Mouse (Mus musculus): ENCODE data around the gene Adamts13. TPM values are rescaled to one million over a fixed set of nuclear protein-coding genes. Genes with fewer than 3 reads are reported as not detected.

The Adamts13 gene
- total and polyA plus RNA-seq, 3 experiments, result 19.7 to 130 TPM; not detected in 1

DNA sequence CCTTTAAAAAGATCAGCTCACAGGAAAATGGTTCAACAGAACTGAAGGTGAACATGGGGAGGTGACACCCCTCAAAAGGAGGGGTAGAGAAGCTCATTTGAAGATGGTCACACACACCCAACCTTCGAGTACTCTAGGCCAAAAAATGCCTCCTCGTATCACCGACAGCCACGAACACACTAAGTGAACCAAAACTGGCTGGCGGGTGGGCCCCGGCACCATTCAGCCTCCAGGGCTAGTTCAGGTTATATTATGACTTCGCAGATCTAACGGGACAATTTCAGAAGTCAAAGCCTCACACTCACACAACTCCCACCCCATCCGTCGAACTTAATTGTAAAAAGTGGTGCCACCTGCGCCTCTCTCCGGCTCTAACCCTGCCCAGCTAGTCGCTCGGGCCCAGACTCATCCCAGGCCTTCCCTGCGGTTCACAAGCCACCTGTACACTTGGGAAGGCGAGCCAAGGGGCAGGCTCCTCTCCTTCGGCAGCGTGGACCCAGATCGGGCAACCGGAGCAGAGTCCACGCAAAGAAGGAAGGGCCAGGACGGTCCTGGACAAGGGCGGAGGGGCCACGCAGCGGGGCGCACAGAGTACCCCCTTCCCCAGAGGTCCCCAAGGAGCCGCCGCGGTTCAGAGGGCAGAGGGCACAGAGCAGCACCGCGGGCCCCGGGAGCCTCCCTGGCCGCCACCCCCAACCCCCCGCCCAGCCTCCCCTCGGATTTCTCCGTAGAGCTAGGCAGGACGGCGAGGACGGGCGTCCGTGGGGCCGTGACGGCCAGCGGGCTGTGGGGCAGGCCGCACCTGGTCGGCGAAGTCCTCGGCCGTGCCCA lies 40.5 kb upstream of the Adamts13 start:
- Histone ChIP-seq H3K27me3 (ENCODE audit: control insufficient read depth in 1 of 2, insufficient read depth in 2 of 2, low read length in 2 of 2) (no peaks in the 10 kb centered on the region), H3K36me3 (ENCODE audit: control insufficient read depth in 1 of 2, insufficient read depth in 2 of 2, low read length in 2 of 2) (peaks cover 5 to 38% of the 10 kb centered on the region in 2 experiments; a peak in 3 of 4 replicates), H3K27ac (ENCODE audit: control insufficient read depth, low read depth, low read length) (peak overlapping the region; percentile 56), H3K79me2 (ENCODE audit: control insufficient read depth, insufficient read depth, low read length, poor library complexity) (peaks cover 53% of the 10 kb centered on the region), H3K9ac (ENCODE audit: control insufficient read depth, low read depth, low read length, poor library complexity, severe bottlenecking) (peak overlapping the region; percentile 94), H3K4me1 (ENCODE audit: control insufficient read depth in 1 of 2, insufficient read depth in 2 of 2, low read length in 2 of 2) (peaks cover 19 to 46% of the 10 kb centered on the region in 2 experiments), H3K9me3 (replicated peaks; ENCODE audit: insufficient read depth, low read length) (no peaks in the 10 kb centered on the region), H3K4me3 (ENCODE audit: control insufficient read depth in 1 of 2, insufficient read depth in 1 of 2, low read depth in 2 of 2, low read length in 2 of 2) (peak overlapping the region; percentile 73 to 99)
- TF ChIP-seq NRF1 (IDR thresholded peaks at IDR 0.05; ENCODE audit: insufficient read depth, low read depth, low read length, poor library complexity, severe bottlenecking) (0 out of 2 replicates have a peak, but pooled peaks have one; percentile 16), MAX (IDR thresholded peaks at IDR 0.05; ENCODE audit: low read length) (no peak), HCFC1 (IDR thresholded peaks at IDR 0.05; ENCODE audit: low read depth, low read length) (no peak), MXI1 (IDR thresholded peaks at IDR 0.05; ENCODE audit: low read depth, low read length) (peak; percentile 37; the same call in 1 of the 2 replicates), SIN3A (IDR thresholded peaks at IDR 0.05; ENCODE audit: low read length) (0 out of 2 replicates have a peak, but pooled peaks have one; percentile 54)
- peak; percentile 59 for DNase-seq (ENCODE audit: low read depth, low spot score)

DNA sequence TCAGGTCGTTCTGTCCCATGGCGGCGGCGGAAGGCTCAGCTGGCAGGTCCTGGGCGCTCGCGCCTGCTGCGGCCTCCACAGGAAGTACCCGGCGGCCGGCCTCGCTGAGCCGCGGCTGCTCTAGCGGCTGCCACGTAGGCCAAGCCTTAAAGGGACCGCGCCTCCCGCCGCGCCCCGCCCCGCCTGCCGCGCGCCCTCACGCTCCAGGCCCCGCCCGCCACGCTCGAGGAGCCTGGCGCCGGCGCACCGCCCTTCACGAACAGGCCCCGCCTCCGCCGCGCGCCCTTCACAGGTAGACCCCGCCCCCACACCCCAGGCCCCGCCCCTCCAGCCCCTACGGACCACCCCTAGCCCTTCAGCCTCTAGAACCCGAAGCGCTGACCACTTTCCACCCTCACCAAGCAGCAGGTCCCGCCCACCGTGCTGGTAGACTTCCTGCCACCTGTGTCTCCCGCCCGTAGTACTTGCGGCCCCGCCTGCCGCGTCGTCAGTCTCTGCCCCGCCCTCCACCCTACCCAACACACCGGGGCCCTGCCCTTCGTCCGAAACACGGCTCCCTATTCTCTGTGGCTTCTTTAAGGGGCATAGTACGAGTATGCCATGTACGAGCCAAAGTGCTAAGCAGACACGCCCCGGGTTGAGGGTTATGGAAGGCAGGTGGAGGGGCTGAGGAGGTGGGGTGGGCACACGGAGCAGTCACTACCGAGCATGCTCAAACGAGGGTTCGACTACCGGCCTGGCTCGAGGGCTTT lies 39.7 kb upstream of the Adamts13 start, which contains the start of the genes Surf4 and Stkld1:
Surf4 (minus strand) TSS at position 625 of the 752 bp plus-strand sequence.
Stkld1 (plus strand) TSS at position 744 of the 752 bp plus-strand sequence.
- Histone ChIP-seq H3K36me3 (ENCODE audit: control insufficient read depth in 1 of 2, insufficient read depth in 2 of 2, low read length in 2 of 2) (peaks cover 5 to 38% of the 10 kb centered on the region in 2 experiments; a peak in 3 of 4 replicates), H3K4me3 (ENCODE audit: control insufficient read depth in 1 of 2, insufficient read depth in 1 of 2, low read depth in 2 of 2, low read length in 2 of 2) (peak within 1 kb of the TSS; percentile 93 to 99), H3K27ac (ENCODE audit: control insufficient read depth, low read depth, low read length) (peak within 1 kb of the TSS; percentile 69), H3K79me2 (ENCODE audit: control insufficient read depth, insufficient read depth, low read length, poor library complexity) (peaks cover 45% of the 10 kb centered on the region), H3K4me1 (ENCODE audit: control insufficient read depth in 1 of 2, insufficient read depth in 2 of 2, low read length in 2 of 2) (peaks cover 19 to 46% of the 10 kb centered on the region in 2 experiments), H3K9me3 (replicated peaks; ENCODE audit: insufficient read depth, low read length) (no peaks in the 10 kb centered on the region), H3K27me3 (ENCODE audit: control insufficient read depth in 1 of 2, insufficient read depth in 2 of 2, low read length in 2 of 2) (no peaks in the 10 kb centered on the region), H3K9ac (ENCODE audit: control insufficient read depth, low read depth, low read length, poor library complexity, severe bottlenecking) (peak within 1 kb of the TSS; percentile 94)
- DNase-seq (ENCODE audit: low read depth, low spot score), result peak; percentile 97
- TF ChIP-seq USF2 (IDR thresholded peaks at IDR 0.05; ENCODE audit: borderline replicate concordance in 1 of 2, insufficient read depth in 1 of 2, low read depth in 1 of 2, low read length in 2 of 2), result no peak
- TF ChIP-seq NRF1 (IDR thresholded peaks at IDR 0.05; ENCODE audit: insufficient read depth, low read depth, low read length, poor library complexity, severe bottlenecking), result peak; percentile 63
- no peak for TF ChIP-seq ZC3H11A (IDR thresholded peaks at IDR 0.05; ENCODE audit: low read depth, low read length)
- no peak for TF ChIP-seq MYB (IDR thresholded peaks at IDR 0.05; ENCODE audit: low read depth, low read length)
- TF ChIP-seq POLR2AphosphoS2 (IDR thresholded peaks at IDR 0.05; ENCODE audit: low read length), result peak; percentile 88
- no peak for TF ChIP-seq ZNF384 (IDR thresholded peaks at IDR 0.05; ENCODE audit: low read depth, low read length)
- 0 out of 2 replicates have a peak, but pooled peaks have one; percentile 31 for TF ChIP-seq TBP (IDR thresholded peaks at IDR 0.05; ENCODE audit: low read depth, low read length)
- no peak for TF ChIP-seq SMC3 (IDR thresholded peaks at IDR 0.05; ENCODE audit: low read depth, low read length)
- TF ChIP-seq MYC (IDR thresholded peaks at IDR 0.05; ENCODE audit: low read depth, low read length), result no peak
- peak; percentile 85 for TF ChIP-seq MAZ (IDR thresholded peaks at IDR 0.05; ENCODE audit: low read depth, low read length)
- TF ChIP-seq BHLHE40 (IDR thresholded peaks at IDR 0.05; ENCODE audit: borderline replicate concordance, low read depth, low read length), result no peak
- TF ChIP-seq UBTF (IDR thresholded peaks at IDR 0.05; ENCODE audit: borderline replicate concordance, insufficient read depth, low read depth, low read length), result 0 out of 2 replicates have a peak, but pooled peaks have one; percentile 75
- no peak for TF ChIP-seq POLR2AphosphoS5 (IDR thresholded peaks at IDR 0.05; ENCODE audit: borderline replicate concordance, low read depth, low read length)
- peak; percentile 73 to 97 for TF ChIP-seq POLR2A (IDR thresholded peaks at IDR 0.05; ENCODE audit: control insufficient read depth in 1 of 2, insufficient read depth in 1 of 2, low read depth in 1 of 2, low read length in 2 of 2, poor library complexity in 1 of 2)
- TF ChIP-seq USF1 (IDR thresholded peaks at IDR 0.05; ENCODE audit: low read depth, low read length), result 0 out of 2 replicates have a peak, but pooled peaks have one; percentile 3
- TF ChIP-seq GABPA (IDR thresholded peaks at IDR 0.05; ENCODE audit: low read depth, low read length), result no peak
- TF ChIP-seq CHD2 (IDR thresholded peaks at IDR 0.05; ENCODE audit: low read length), result no peak
- no peak; the same call in 1 of the 2 replicates for TF ChIP-seq ETS1 (IDR thresholded peaks at IDR 0.05; ENCODE audit: low read depth, low read length)
- peak; percentile 72 for TF ChIP-seq NELFE (IDR thresholded peaks at IDR 0.05; ENCODE audit: low read depth, low read length)
- no peak for TF ChIP-seq TAL1 (IDR thresholded peaks at IDR 0.05; ENCODE audit: low read length)
- TF ChIP-seq GATA1 (IDR thresholded peaks at IDR 0.05; ENCODE audit: low read depth, low read length), result no peak
- TF ChIP-seq RAD21 (IDR thresholded peaks at IDR 0.05; ENCODE audit: low read depth, low read length), result no peak
- TF ChIP-seq CTCF (IDR thresholded peaks at IDR 0.05 in 2 of 3, conservative IDR thresholded peaks at IDR 0.05 in 1 of 3; ENCODE audit: control insufficient read depth in 1 of 3, insufficient read depth in 1 of 3, low read depth in 2 of 3, low read length in 3 of 3, poor library complexity in 1 of 3, severe bottlenecking in 1 of 3), result no peak
